Mouse (Mus musculus) ES-E14 (cell line): ENCODE measurements around the gene Ldlrap1. TPM values are rescaled to one million over a fixed set of nuclear protein-coding genes. Genes with fewer than 3 reads are reported as not detected.

Source experiments
- DNase-seq: peaks from one replicate; pipeline ENCODE4 v3.0.0-alpha.2; 2013; ENCODE audit warnings: low read depth, low spot score
- H3K27ac ChIP-seq: 2 replicates; pipeline ENCODE4 v1.5.1; 2012; ENCODE audit warnings: low read depth, mild to moderate bottlenecking, low read length, moderate library complexity, mixed read lengths; ENCODE audit not compliant: poor library complexity, insufficient read depth, severe bottlenecking
- H3K36me3 ChIP-seq: 2 replicates; pipeline ENCODE4 v1.6.1; 2012; ENCODE audit warnings: mild to moderate bottlenecking, low read length, moderate library complexity, mixed read lengths; ENCODE audit not compliant: control insufficient read depth, poor library complexity, insufficient read depth, severe bottlenecking
- H3K4me1 ChIP-seq, 2 experiments: fragments of 150-350 bp in 1 of 2; sonication (generic) in 1 of 2; 2 replicates each; pipeline ENCODE4 v1.6.1; 2012; ENCODE audit warnings: low read length in 2 of 2, mild to moderate bottlenecking in 1 of 2, mixed read lengths in 1 of 2; ENCODE audit not compliant: control insufficient read depth in 2 of 2, insufficient read depth in 2 of 2, poor library complexity in 1 of 2
- H3K4me3 ChIP-seq, 2 experiments: fragments of 150-350 bp in 1 of 2; sonication (generic) in 1 of 2; 2 replicates each; pipeline ENCODE4 v1.5.1; 2012; ENCODE audit warnings: low read length in 2 of 2, low read depth in 1 of 2, mild to moderate bottlenecking in 1 of 2, mixed read lengths in 1 of 2; ENCODE audit not compliant: insufficient read depth in 1 of 2, poor library complexity in 1 of 2, severe bottlenecking in 1 of 2
- H3K9ac ChIP-seq: 2 replicates; pipeline ENCODE4 v1.6.1; 2012; ENCODE audit warnings: low read depth, mild to moderate bottlenecking, low read length, mixed read lengths; ENCODE audit not compliant: poor library complexity, insufficient read depth, severe bottlenecking
- H3K9me3 ChIP-seq: fragments of 150-350 bp; sonication (generic); 2 replicates; pipeline ENCODE4 v1.6.1; 2012; ENCODE audit warnings: low read depth, mild to moderate bottlenecking, low read length; ENCODE audit not compliant: control insufficient read depth, insufficient read depth
- CHD2 ChIP-seq: IDR thresholded peaks from 2 replicates; pipeline ENCODE4 v1.6.1; 2014; ENCODE audit warnings: mild to moderate bottlenecking, low read depth, low read length, inconsistent platforms
- HCFC1 ChIP-seq: IDR thresholded peaks from 2 replicates; pipeline ENCODE4 v1.6.1; 2012; ENCODE audit warnings: low read length, inconsistent platforms, borderline replicate concordance; ENCODE audit not compliant: insufficient read depth
- MAFK ChIP-seq: IDR thresholded peaks from 2 replicates; pipeline ENCODE4 v1.6.1; 2014; ENCODE audit warnings: mild to moderate bottlenecking, low read depth, low read length, inconsistent platforms; ENCODE audit not compliant: insufficient read depth
- ZC3H11A ChIP-seq: IDR thresholded peaks from 2 replicates; pipeline ENCODE4 v1.6.1; 2012; ENCODE audit warnings: low read depth, mild to moderate bottlenecking, inconsistent platforms, low read length, borderline replicate concordance
- ZNF384 ChIP-seq: IDR thresholded peaks from 2 replicates; pipeline ENCODE4 v1.6.1; 2012; ENCODE audit warnings: low read depth, low read length, inconsistent platforms
- in situ Hi-C, 2 experiments: fragments of 600-800 bp; cut with MboI; formaldehyde crosslinking; loops; one replicate each; pipeline ENCODE4 v1.15.1; 2025; ENCODE audit warnings: low sequenced_read_pairs in 2 of 2, inconsistent platforms in 1 of 2; ENCODE audit not compliant: unreplicated experiment in 2 of 2
- total RNA-seq: library from RNA; depleted of rRNA; stranded (reverse); fragments of 300-350 nt; gene quantifications from 2 replicates; pipeline ENCODE4 v1.2.3, GENCODE M21; 2012

The Ldlrap1 gene
- total RNA-seq, 1 experiment, result 15.0 TPM

DNA sequence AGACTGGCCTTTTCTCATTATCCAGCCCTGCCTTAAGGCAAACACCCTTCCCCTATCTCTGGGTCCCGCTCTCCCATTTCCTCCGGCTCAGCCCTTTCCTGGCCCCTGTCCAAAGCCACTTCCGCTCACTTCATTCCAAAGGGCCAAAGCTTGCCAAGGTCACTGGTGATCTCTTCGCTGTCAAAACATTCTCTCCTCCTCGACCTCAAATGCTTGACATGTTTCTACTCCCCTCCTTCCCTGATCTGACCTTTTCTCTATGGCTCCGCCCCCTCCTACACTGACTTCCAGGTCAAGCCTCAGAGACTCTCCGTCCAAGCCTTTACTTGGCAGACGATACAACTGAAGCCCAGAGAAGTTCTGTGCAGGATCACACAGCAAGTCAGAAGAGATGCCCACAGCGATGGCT lies 7.0 kb downstream of the Ldlrap1 start:
- in situ Hi-C loops, result no loop called here
- Histone ChIP-seq H3K27ac (no peak overlapping the region), H3K4me3 (no peak overlapping the region), H3K4me1 (peaks cover 4 to 25% of the 10 kb centered on the region in 2 experiments; a peak in 2 of 4 replicates), H3K9me3 (no peaks in the 10 kb centered on the region), H3K36me3 (peaks cover 3% of the 10 kb centered on the region; the same call in 1 of the 2 replicates), H3K9ac (no peak overlapping the region)
- no peak for DNase-seq
- no peak for TF ChIP-seq ZNF384
- TF ChIP-seq HCFC1, result no peak
- TF ChIP-seq ZC3H11A, result no peak
- TF ChIP-seq CHD2, result no peak
- TF ChIP-seq MAFK, result no peak

- in situ Hi-C loops, result no loop called here
- no peak overlapping the region; the same call in 1 of the 2 replicates for H3K27ac ChIP-seq
- DNase-seq, result no peak
- no peak overlapping the region for H3K4me3 ChIP-seq
- TF ChIP-seq ZNF384 (no peak), ZC3H11A (no peak), MAFK (no peak), HCFC1 (no peak), CHD2 (no peak)
- H3K9ac ChIP-seq, result no peak overlapping the region
- no peaks in the 10 kb centered on the region for H3K9me3 ChIP-seq
- peaks cover 3% of the 10 kb centered on the region; the same call in 1 of the 2 replicates for H3K36me3 ChIP-seq
- peaks cover 4 to 25% of the 10 kb centered on the region in 2 experiments; a peak in 2 of 4 replicates for H3K4me1 ChIP-seq
Observed at GRCm38 (mm10) chr4:134760281-134760680, 7.5 kb downstream of the Ldlrap1 start.

- in situ Hi-C loops, result no loop called here
- H3K9ac ChIP-seq, result no peak overlapping the region
- H3K4me1 ChIP-seq, result peaks cover 7 to 29% of the 10 kb centered on the region in 2 experiments; a peak in 3 of 4 replicates
- no peak for DNase-seq
- no peaks in the 10 kb centered on the region for H3K9me3 ChIP-seq
- peaks cover 3% of the 10 kb centered on the region; the same call in 1 of the 2 replicates for H3K36me3 ChIP-seq
- no peak overlapping the region for H3K27ac ChIP-seq
- no peak for TF ChIP-seq ZNF384
- H3K4me3 ChIP-seq, result no peak overlapping the region
Observed at GRCm38 (mm10) chr4:134759564-134759963, 8.3 kb downstream of the Ldlrap1 start.

DNA sequence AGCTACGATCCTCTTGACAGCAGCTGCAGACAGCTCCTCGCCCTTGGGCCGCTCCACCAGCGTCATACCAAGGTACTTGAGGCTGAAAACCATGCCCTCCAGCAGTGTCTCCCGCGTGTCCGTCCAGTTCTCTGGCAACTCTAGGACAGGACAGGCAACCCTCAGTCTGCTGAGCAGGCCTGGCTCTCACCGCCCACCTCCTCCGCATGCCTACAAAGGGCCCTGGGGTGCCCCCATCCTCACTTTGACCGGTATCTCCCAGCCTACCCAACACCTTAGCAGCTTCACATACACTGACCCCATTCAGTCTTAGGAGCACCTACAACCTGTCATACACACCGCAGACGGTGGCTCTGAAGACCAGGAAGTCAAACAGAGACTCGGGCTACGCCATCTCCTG lies 8.9 kb downstream of the Ldlrap1 start:
- Histone ChIP-seq H3K36me3 (peaks cover 3% of the 10 kb centered on the region; the same call in 1 of the 2 replicates), H3K9me3 (no peaks in the 10 kb centered on the region), H3K27ac (no peak overlapping the region), H3K4me1 (peaks cover 7 to 31% of the 10 kb centered on the region in 2 experiments; a peak in 3 of 4 replicates), H3K9ac (no peak overlapping the region), H3K4me3 (no peak overlapping the region)
- no peak for DNase-seq
- in situ Hi-C loops, result no loop called here
- no peak for TF ChIP-seq CHD2
- TF ChIP-seq ZNF384, result no peak
- no peak for TF ChIP-seq HCFC1
- no peak for TF ChIP-seq MAFK
- no peak for TF ChIP-seq ZC3H11A

DNA sequence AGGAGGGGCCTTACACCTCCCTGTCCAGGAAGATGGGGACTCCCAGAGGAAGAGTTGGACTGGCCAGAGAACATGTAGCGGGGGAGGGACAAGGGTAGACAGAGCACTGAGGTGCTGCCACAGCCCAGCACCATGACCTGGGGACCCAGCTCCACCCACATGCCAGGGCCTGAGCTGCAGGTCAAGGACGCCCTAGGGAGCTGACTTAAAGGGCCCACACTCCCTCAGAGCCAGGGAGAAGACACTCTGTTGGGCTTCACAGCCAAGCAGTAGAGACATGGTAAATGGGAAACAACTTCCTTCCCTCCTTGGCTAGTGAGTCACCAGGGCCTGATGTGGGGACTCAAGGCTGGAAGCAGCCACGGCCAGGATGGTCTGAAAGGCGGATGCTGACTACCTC lies 9.5 kb downstream of the Ldlrap1 start:
- peaks cover 3% of the 10 kb centered on the region; the same call in 1 of the 2 replicates for H3K36me3 ChIP-seq
- no peak for DNase-seq
- no peak overlapping the region for H3K9ac ChIP-seq
- peaks cover 7 to 33% of the 10 kb centered on the region in 2 experiments; a peak in 3 of 4 replicates for H3K4me1 ChIP-seq
- TF ChIP-seq MAFK (no peak), CHD2 (no peak), ZNF384 (no peak), HCFC1 (no peak)
- H3K27ac ChIP-seq, result no peak overlapping the region
- in situ Hi-C loops, result no loop called here
- H3K4me3 ChIP-seq, result no peak overlapping the region
- no peaks in the 10 kb centered on the region for H3K9me3 ChIP-seq
